Mouse (Mus musculus) thymus, postnatal 0 days (tissue): Measurements from ENCODE around the gene Flrt2. TPM values are rescaled to one million over a fixed set of nuclear protein-coding genes. Genes with fewer than 3 reads are reported as not detected.
"Not testable (repeated sequence)": the region's sequence is repeated elsewhere in the genome, so short reads cannot be mapped to it uniquely, and the experiment has no call there.

Experiments used
- DNase-seq: peaks from one replicate; pipeline ENCODE4 v3.0.0-alpha.2; 2015; ENCODE audit warnings: low spot score
- polyA plus RNA-seq: library from polyadenylated mRNA; unstranded; fragments of >200 nt; fragmentation: Nextera tagmentation; extraction: Ambion mirVana; gene quantifications from 2 replicates; pipeline ENCODE4 v1.2.1, GENCODE M21; 2015

Gene Flrt2
- 0.77 and 0.86 TPM in 2 replicates for polyA plus RNA-seq

DNA sequence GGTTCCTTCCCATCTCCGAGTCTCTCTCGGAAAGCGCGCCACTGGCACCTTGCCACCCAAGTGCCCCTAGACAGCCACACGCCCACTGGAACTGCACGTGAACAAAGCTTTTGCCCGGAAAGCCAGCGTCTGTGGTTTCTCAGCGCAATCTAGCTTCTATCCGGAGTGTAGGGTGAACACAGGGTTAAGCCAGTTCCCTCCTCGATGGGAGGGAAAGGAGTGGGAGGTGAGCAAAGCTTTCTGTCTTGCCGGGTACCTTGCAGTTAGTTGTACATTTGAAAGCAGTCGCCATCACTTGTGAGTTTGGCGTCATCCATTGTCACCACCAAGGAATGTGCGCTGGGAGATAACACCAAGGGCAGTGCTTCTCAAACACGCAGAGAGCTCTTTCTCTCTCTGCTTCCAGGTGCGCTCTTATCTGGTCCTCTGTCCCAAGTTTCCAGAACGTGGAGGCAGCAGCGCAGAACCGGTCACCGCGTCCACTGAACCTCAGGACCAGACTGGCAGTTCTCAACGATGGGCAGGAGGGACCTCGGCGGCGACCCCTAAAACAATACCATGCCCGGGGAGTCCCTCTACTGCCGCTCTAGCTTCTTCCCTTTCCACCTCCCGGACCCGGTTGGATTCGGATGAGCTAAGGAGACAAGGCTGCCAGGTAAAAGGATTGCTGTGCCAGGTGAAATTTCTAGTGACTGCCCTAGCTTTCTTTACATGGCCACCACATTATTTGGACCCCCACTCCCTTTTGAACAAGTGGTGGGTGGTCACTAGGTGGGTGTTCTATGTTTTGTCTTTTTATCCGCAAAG is at the start of gene Flrt2:
Gene Flrt2 (plus strand): TSS at position 266 of the 807 bp plus-strand sequence.
- DNase-seq, result no peak

DNA sequence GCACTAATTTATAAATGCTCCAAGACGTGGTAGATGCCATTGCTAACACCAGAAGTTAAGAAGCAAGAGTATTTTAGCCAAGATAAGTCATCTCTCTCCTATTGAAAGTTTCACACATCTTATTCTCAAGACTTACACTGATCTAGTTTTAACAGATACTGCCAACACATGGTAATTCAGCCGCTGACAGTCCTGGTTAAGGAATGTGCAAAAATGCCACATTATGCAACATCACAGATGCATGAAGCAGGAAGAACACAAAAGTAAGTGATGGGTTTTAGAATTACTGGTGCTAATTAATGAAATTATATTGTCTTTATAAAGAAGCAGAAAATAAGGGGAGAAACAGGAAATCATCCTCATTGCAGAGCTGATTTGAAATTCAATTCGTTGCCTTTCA is 49.8 kb upstream of the Flrt2 start:
- DNase-seq, result no peak

- DNase-seq, result not testable (repeated sequence)
Measured at GRCm38 (mm10) chr12:95647179-95647578, 44.8 kb upstream of the Flrt2 start.

DNA sequence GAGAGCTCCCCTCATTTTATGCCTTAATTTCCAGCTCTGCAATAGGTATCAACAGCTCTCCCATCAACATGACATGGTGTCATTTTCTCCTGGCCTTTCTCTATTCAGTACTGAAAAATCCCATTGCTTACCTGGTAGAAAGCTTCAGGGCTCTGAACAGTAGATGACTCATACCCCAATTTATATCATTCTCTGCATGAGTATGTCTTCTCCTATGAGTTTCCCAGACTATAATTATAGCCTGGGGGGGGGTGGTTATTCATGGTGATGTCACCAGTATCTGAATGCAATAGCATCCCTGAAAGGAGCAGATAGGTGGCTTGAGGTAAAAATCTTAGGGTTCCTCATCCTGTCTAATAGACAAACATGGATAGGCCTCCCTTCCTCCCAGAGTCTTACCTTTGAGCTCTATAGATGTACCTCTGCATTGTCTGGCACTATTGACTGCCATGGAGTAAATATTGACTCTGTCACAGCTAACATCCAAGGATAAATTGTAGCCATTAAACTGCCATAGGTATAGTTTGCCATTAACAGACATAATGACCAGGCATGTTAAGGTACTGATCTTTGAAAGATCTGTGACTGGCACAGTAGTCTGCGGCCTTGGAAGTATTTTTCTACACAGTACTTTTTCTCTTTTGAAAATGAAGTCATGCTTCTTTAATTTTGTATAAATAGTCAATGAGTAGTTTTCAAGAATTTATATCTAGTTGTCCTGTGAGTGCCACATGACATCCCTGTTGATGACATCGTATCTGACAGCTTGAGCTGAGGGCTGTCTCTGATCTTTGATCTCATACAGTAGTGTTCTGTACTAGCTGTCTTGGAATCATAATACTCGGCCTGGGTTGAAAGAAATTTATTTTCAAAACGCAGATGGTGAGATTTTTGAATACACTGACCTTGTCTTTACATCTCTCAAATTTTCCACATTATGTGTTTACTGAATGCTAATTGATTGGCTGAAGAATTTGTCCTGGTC is 39.6 kb upstream of the Flrt2 start:
- DNase-seq, result no peak

DNA sequence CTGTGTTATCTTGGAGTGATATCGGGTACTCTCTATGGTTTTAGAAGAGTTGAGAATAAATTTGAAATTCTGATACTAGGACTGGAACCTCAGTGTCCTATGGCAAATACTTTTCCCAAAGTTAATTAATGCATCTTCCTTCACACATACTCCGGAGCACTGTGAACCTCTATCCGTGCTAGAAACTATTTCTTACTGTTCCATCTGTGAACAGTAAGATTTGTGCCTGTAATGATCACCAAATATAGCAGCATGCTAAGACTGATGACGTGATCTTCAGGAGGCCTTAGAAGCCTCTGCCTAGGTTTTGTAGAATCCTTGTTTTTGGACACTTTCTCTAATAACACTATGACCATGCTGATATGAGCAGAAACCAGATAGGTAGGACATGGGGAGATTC is 35.4 kb upstream of the Flrt2 start:
- no peak for DNase-seq

DNA sequence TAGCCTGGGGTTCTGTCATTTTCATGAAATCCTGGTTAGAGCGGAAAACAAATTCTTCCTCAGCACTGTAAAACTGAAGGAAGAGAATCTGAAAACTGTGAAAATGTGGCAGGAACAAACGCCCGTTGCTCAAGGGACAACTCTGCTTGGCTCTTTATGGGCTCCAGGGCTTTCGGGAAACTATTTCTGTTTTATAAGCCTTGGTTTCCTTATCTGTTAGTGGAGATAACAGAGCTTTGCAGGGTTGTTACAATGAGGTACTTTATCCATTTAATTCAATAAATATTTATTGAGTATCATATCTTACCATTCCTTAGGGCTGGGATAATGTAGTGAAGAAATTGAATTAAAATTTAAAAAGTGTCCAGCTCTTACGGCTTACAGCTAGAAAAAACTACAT is 24.7 kb upstream of the Flrt2 start:
- DNase-seq, result no peak

GRCm38 (mm10) chr12:95675711-95676110 is 16.3 kb upstream of the Flrt2 start:
- DNase-seq, result no peak

DNA sequence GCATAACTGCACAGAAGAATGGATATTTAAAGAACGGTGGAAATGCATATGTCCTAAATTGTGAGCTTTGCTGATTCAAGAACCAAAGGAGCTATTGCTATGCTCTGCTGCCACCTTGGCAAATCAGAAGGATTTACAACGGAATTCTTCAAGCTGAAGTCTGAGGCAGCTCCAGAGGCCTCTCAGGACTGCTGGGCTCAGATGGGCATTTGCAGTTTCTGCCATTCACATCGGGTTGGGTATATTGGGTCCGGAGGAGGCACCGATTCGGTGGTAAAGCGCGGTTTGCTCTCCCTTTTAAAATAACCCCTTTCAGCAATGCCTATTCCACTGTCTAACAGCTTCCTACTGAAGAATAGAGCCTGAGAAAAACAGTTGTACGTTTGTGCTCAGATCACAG is 1.2 kb upstream of the Flrt2 start:
- no peak for DNase-seq

DNA sequence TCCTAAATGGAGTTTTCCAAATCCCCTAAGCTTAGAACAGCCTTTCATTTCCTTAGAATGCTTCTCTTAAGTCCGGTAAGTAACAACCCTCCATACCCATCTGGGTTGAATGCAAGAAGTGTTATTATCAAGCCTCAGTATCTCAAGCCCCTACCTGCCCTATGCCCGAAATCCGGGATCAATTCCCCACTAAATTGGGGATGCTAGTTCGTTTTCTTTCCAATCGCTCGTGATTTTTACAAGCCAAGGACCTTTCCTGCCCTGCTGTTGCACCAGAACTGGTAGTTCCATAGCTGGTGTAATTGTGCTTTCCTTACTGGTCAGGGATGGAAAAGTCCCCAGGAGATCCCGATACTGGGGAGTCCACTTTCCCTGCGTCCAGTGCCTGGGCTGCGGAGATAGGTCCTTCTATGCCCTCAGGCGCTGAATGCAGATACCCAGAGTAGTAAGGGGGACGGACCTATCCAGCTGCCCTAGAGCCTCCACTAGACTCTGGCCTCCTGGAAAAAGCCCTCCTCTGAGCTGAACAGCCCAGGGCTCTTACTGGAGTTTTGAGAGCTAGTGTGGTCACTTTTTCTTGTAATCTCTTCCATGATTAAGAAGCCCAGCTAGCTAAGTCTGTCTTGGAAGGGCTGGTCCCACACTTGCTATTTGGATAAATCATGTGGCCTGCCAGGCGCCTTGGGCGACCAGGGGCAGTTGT is 1.1 kb downstream of the Flrt2 start:
- DNase-seq, result no peak

GRCm38 (mm10) chr12:95693651-95694471 is 1.8 kb downstream of the Flrt2 start:
- DNase-seq, result no peak

- DNase-seq, result no peak
Measured at GRCm38 (mm10) chr12:95694507-95694906, 2.5 kb downstream of the Flrt2 start.

- peak; percentile 9 for DNase-seq
Measured at GRCm38 (mm10) chr12:95694991-95695833, 3.2 kb downstream of the Flrt2 start.

- no peak for DNase-seq
Measured at GRCm38 (mm10) chr12:95695834-95696521, 4.0 kb downstream of the Flrt2 start.

DNA sequence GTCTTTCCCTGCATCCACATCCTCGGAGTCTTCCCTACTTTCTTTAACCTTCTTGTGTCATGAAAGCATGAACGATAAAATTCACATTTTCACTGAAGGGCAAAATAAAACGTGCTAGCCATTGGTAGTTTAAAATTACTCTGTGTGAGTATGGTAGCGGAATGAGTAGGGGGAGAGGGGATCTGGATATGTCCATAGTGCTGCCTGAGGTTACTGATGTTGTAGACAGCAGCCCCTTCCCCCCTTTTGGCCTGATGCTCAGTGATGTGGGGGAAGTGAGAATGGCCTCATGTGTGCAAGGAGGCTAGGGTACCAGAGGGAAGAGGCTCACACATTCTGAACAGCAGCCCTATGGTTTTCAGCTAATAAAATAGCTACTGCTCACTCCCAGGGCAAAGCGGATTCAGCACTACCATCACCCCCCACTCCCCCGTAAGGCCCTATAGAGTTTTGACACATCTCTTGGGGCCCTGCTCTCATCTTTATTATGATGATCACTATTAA is 4.5 kb downstream of the Flrt2 start:
- DNase-seq, result no peak

GRCm38 (mm10) chr12:95698556-95698955 is 6.5 kb downstream of the Flrt2 start:
- DNase-seq, result no peak

DNA sequence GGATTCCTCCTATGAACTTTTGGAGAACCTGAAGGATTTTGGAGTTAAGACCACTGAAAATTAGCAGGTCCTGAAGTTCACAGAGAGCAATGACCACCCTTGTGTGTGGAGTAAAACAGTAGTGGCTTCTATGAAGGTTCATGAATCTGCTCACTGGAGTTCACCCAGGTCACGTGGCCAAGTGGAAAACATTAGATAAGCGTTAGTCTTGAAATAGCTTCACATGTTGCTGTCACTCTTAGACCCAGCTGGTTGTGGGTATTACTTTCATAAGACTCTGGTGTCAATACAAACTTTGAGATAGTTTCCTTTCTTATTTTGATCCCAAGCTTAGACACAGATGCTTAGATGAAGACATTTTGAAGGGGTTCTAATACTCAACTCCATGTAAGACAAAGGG is 8.7 kb downstream of the Flrt2 start:
- no peak for DNase-seq

- no peak for DNase-seq
Measured at GRCm38 (mm10) chr12:95701580-95701979, 9.6 kb downstream of the Flrt2 start.

DNA sequence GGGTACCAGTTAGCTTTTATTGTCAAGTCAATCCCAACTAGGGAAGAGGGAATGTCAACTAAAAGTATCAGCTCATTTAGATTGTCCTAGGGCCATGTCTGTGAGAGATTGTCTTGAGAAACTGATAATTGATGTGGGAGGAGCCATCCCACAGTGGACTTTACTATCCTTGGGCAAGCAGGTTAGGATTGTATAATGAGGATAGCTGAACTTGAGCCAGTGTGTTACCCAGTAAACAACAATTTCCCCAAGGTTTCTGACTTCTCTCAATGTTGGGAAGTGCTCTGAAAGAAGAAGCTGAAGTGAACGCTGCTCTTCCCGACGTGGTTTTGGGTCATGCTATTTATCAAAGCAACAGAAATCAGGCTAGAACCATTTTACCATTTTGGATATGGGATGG is 13.0 kb downstream of the Flrt2 start:
- no peak for DNase-seq

GRCm38 (mm10) chr12:95723265-95723664 is 31.2 kb downstream of the Flrt2 start:
- DNase-seq, result no peak
